In genomic region chr12:45075631-45076030, GRCm38 (mm10) we compare ENCODE assay signal across 9 mouse cellular contexts. TPM values are rescaled to one million over a fixed set of nuclear protein-coding genes. Genes with fewer than 3 reads are reported as not detected.
DNase-seq lines count a peak whose midpoint lies in the region; ATAC-seq lines count a peak whose summit lies in the region.
"Had no signal": no experiment of that assay in that cellular context is flagged by ENCODE, and none has a peak within 500 bp of the region (broad histone marks: within the 10 kb centered on the region; RNA-seq: fewer than 3 reads in every experiment).

No protein-coding gene starts in this region.

- intact Hi-C loops in heart, postnatal 14 days (cut with DNase I): loop anchor here (2.0 to 5.0 kb wide), 2 partner anchors 82 to 227 kb away; no protein-coding TSS in a partner anchor

- peaks cover 4% of the 10 kb centered on the region for H3K4me1 ChIP-seq in heart, embryonic 11.5 days (ENCODE audit: control insufficient read depth, insufficient read depth, low read length)
- H3K4me1 ChIP-seq in megakaryocyte, embryonic 14.5 days: peaks cover 29% of the 10 kb centered on the region
- H3K4me1 ChIP-seq in liver, embryonic 12.5 days: no peaks in the 10 kb centered on the region; the same call in 1 of the 2 replicates
- H3K4me1 ChIP-seq in stomach, embryonic 16.5 days (ENCODE audit: control insufficient read depth, insufficient read depth, low read length): peaks cover 6% of the 10 kb centered on the region; the same call in 1 of the 2 replicates

- ATAC-seq in heart, embryonic 11.5 days (replicated peaks; ENCODE audit: insufficient number of reproducible peaks, low FRiP score, low TSS enrichment): no peak
- ATAC-seq in megakaryocyte, adult 5-6 weeks (ENCODE audit: poor library complexity, severe bottlenecking): no peak
- ATAC-seq in liver, embryonic 12.5 days: no peak
- ATAC-seq in stomach, embryonic 16.5 days (ENCODE audit: insufficient read depth, low FRiP score): no peak

- no peak overlapping the region for H3K9ac ChIP-seq in heart, embryonic 11.5 days (ENCODE audit: low read depth, low read length)
- no peak overlapping the region for H3K9ac ChIP-seq in liver, embryonic 12.5 days
- H3K9ac ChIP-seq in stomach, embryonic 16.5 days (ENCODE audit: low read length): peak overlapping the region; percentile 55; the same call in 1 of the 2 replicates

- H3K4me2 ChIP-seq in heart, embryonic 11.5 days: peak overlapping the region; percentile 87
- H3K4me2 ChIP-seq in liver, embryonic 12.5 days: peak overlapping the region; percentile 65
- H3K4me2 ChIP-seq in stomach, embryonic 16.5 days (ENCODE audit: low read depth, low read length): peak overlapping the region; percentile 95

- WGBS in heart, embryonic 11.5 days (ENCODE audit: insufficient replicate concordance): 40% methylated on average over 11 of the region's 11 CpGs
- 41% methylated on average over 11 of the region's 11 CpGs for WGBS in liver, embryonic 12.5 days (ENCODE audit: insufficient replicate concordance)
- WGBS in stomach, embryonic 16.5 days: 58% methylated on average over 11 of the region's 11 CpGs

- DNase-seq in heart, postnatal 14 days: no peak
- DNase-seq in natural killer cell, adult 2 months (ENCODE audit: low spot score in 2 of 2): no peak
- DNase-seq in thymus, postnatal 0 days (ENCODE audit: low spot score): no peak
- DNase-seq: cerebellum, adult 11 months had no signal

- H3K36me3 ChIP-seq in heart, embryonic 11.5 days (ENCODE audit: control insufficient read depth, insufficient read depth, low read length): no peaks in the 10 kb centered on the region
- H3K36me3 ChIP-seq in megakaryocyte, embryonic 14.5 days (replicated peaks; ENCODE audit: low read length): no peaks in the 10 kb centered on the region
- H3K36me3 ChIP-seq in liver, embryonic 12.5 days: no peaks in the 10 kb centered on the region
- H3K36me3 ChIP-seq in stomach, embryonic 16.5 days (ENCODE audit: control insufficient read depth, insufficient read depth, low read length): no peaks in the 10 kb centered on the region

- peak overlapping the region; percentile 69 for H3K4me3 ChIP-seq in heart, embryonic 11.5 days (ENCODE audit: low read depth, low read length)
- peak overlapping the region; percentile 38 for H3K4me3 ChIP-seq in megakaryocyte, embryonic 14.5 days (replicated peaks)
- H3K4me3 ChIP-seq in liver, embryonic 12.5 days: no peak overlapping the region
- peak overlapping the region; percentile 77 for H3K4me3 ChIP-seq in stomach, embryonic 16.5 days (replicated peaks; ENCODE audit: low read length)

- no peaks in the 10 kb centered on the region for H3K9me3 ChIP-seq in heart, embryonic 11.5 days (replicated peaks; ENCODE audit: control insufficient read depth, low read length)
- H3K9me3 ChIP-seq in megakaryocyte, embryonic 14.5 days: peaks cover 7% of the 10 kb centered on the region; the same call in 1 of the 2 replicates
- no peaks in the 10 kb centered on the region for H3K9me3 ChIP-seq in liver, embryonic 12.5 days (replicated peaks)
- no peaks in the 10 kb centered on the region for H3K9me3 ChIP-seq in stomach, embryonic 16.5 days (replicated peaks; ENCODE audit: control insufficient read depth, low read length)

- H3K27me3 ChIP-seq in heart, embryonic 11.5 days (ENCODE audit: control insufficient read depth, insufficient read depth, low read length): no peaks in the 10 kb centered on the region
- peaks cover 39% of the 10 kb centered on the region for H3K27me3 ChIP-seq in megakaryocyte, embryonic 14.5 days (replicated peaks)
- H3K27me3 ChIP-seq in liver, embryonic 12.5 days (replicated peaks): peaks cover 46% of the 10 kb centered on the region
- no peaks in the 10 kb centered on the region for H3K27me3 ChIP-seq in stomach, embryonic 16.5 days (ENCODE audit: control insufficient read depth, insufficient read depth, low read length)

- H3K27ac ChIP-seq in heart, embryonic 11.5 days (ENCODE audit: low read depth, low read length): no peak overlapping the region
- H3K27ac ChIP-seq in liver, embryonic 12.5 days: no peak overlapping the region
- H3K27ac ChIP-seq in stomach, embryonic 16.5 days (ENCODE audit: low read length): no peak overlapping the region

RNA-seq across cellular contexts. Expression of gene Stxbp6, which starts 1.1 kb away (rescaled TPM):
- polyA plus RNA-seq in heart, embryonic 11.5 days (2014; fragmentation: Nextera tagmentation; extraction: Ambion mirVana): 9.9 and 11.0 TPM in 2 replicates
- 10 to 100 TPM; 15.8 to 16.5 TPM for total RNA-seq in heart, postnatal 14 days (2021)
- 0.67 and 5.4 TPM in 2 replicates for polyA plus RNA-seq in megakaryocyte, embryonic 14.5 days (2012; ENCODE audit: insufficient read depth, low replicate concordance)
- 43.0 and 54.7 TPM in 2 replicates for total RNA-seq in megakaryocyte, adult 5-6 weeks (2015)
- total RNA-seq in megakaryocyte, adult 5-6 weeks (2017): 53.3 and 56.1 TPM in 2 replicates
- polyA plus RNA-seq in liver, embryonic 12.5 days (2016; fragmentation: Nextera tagmentation; extraction: Ambion mirVana): 5.5 and 6.7 TPM in 2 replicates
- polyA plus RNA-seq in stomach, embryonic 16.5 days (2015; fragmentation: Nextera tagmentation; extraction: Ambion mirVana): 19.1 and 23.3 TPM in 2 replicates
- polyA plus RNA-seq in thymus, postnatal 0 days (2015; fragmentation: Nextera tagmentation; extraction: Ambion mirVana): 7.9 and 14.6 TPM in 2 replicates
